Mouse (Mus musculus) spleen, adult 2 months (tissue): Measurements from ENCODE around the gene Maea.

ENCODE experiments used
- CTCF ChIP-seq: fragments of 200-500 bp; IDR thresholded peaks from 2 replicates; pipeline ENCODE4 v1.5.1; 2011; ENCODE audit warnings: mild to moderate bottlenecking, inconsistent platforms; ENCODE audit not compliant: insufficient read depth, insufficient read length, insufficient replicate concordance; ENCODE audit errors: extremely low read depth
- POLR2A ChIP-seq: fragments of 200-500 bp; IDR thresholded peaks from 2 replicates; pipeline ENCODE4 v1.6.1; 2011; ENCODE audit warnings: low read depth, low read length, inconsistent platforms

DNA sequence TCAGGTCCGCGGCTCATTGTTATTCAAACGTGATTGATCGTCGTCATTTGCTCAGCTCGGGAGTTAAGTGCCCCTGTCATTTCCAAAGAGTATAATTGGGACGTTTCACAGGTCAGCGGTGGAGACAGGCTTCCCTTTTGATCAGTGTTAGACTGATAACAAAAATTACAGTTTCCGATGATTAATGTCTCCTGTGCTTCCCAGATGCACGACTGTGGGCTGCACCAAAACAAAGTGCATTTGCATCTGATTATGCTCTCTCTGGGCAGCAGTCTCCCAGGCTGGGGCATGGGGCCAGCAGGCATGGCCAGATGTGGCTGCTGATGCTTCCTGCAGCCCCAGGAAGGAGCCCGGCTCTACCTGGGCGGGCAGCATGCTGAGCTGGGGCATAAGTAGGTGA is 65.5 kb downstream of the Maea start:
- TF ChIP-seq CTCF (no peak), POLR2A (no peak)
